Mouse (Mus musculus): ENCODE results near the gene Kcne3. TPM values are rescaled to one million over a fixed set of nuclear protein-coding genes. Genes with fewer than 3 reads are reported as not detected.

Gene Kcne3
- polyA plus RNA-seq, 1 experiment from 2014 or later, result 3.8 TPM

- 79% methylated on average over 9 of the region's 9 CpGs for WGBS
Observed at GRCm38 (mm10) chr7:100216601-100217565, 40.6 kb downstream of the Kcne3 start.

GRCm38 (mm10) chr7:100227158-100227875, 51.0 kb downstream of the Kcne3 start, which contains the start of gene Pgm2l1:
Gene Pgm2l1, plus strand, starts transcription at chr7:100227394.
- WGBS, result under 1% methylated on average over 64 of the region's 72 CpGs
- H3K36me3 ChIP-seq (ENCODE audit: control insufficient read depth, insufficient read depth, low read length), result no peaks in the 10 kb centered on the region

More at GRCm38 (mm10) chr7:100216601-100217565, 40.6 kb downstream of the Kcne3 start:
- no peak overlapping the region for H3K4me2 ChIP-seq (ENCODE audit: low read depth)
- H3K27me3 ChIP-seq (ENCODE audit: control insufficient read depth, insufficient read depth, low read length), result no peaks in the 10 kb centered on the region
- ATAC-seq (ENCODE audit: insufficient read depth, low FRiP score, low TSS enrichment) (no peak), DNase-seq (ENCODE audit: low spot score) (no peak)
- no peak overlapping the region for H3K27ac ChIP-seq (ENCODE audit: low read depth, low read length)
- no peaks in the 10 kb centered on the region for H3K9me3 ChIP-seq (ENCODE audit: control insufficient read depth, low read length)
- peaks cover 5% of the 10 kb centered on the region for H3K4me1 ChIP-seq (ENCODE audit: control insufficient read depth, insufficient read depth, low read length)
- H3K9ac ChIP-seq (ENCODE audit: low read length), result no peak overlapping the region
- no peak overlapping the region for H3K4me3 ChIP-seq (ENCODE audit: low read depth, low read length)
- H3K36me3 ChIP-seq (ENCODE audit: control insufficient read depth, insufficient read depth, low read length), result no peaks in the 10 kb centered on the region

GRCm38 (mm10) chr7:100227896-100228525, 51.7 kb downstream of the Kcne3 start:
- no peak for DNase-seq (ENCODE audit: low spot score)
- Histone ChIP-seq H3K9me3 (ENCODE audit: control insufficient read depth, low read length) (no peaks in the 10 kb centered on the region), H3K27ac (ENCODE audit: low read depth, low read length) (peak overlapping the region; percentile 87), H3K36me3 (ENCODE audit: control insufficient read depth, insufficient read depth, low read length) (no peaks in the 10 kb centered on the region), H3K4me2 (ENCODE audit: low read depth) (peak overlapping the region; percentile 82), H3K27me3 (ENCODE audit: control insufficient read depth, insufficient read depth, low read length) (no peaks in the 10 kb centered on the region), H3K4me1 (ENCODE audit: control insufficient read depth, insufficient read depth, low read length) (0 out of 2 replicates have a peak, but pooled peaks cover 3% of the 10 kb centered on the region), H3K4me3 (ENCODE audit: low read depth, low read length) (peak overlapping the region; percentile 89), H3K9ac (ENCODE audit: low read length) (peak overlapping the region; percentile 74)
- peak; percentile 51 for ATAC-seq (ENCODE audit: insufficient read depth, low FRiP score, low TSS enrichment)
- under 1% methylated on average over 23 of the region's 23 CpGs for WGBS

More at GRCm38 (mm10) chr7:100227158-100227875, 51.0 kb downstream of the Kcne3 start, which contains the start of gene Pgm2l1:
- H3K4me3 ChIP-seq (ENCODE audit: low read depth, low read length), result peak within 1 kb of the TSS; percentile 89
- DNase-seq (ENCODE audit: low spot score), result peak; percentile 95
- H3K27ac ChIP-seq (ENCODE audit: low read depth, low read length), result peak within 1 kb of the TSS; percentile 87
- H3K9me3 ChIP-seq (ENCODE audit: control insufficient read depth, low read length), result no peaks in the 10 kb centered on the region
- H3K4me2 ChIP-seq (ENCODE audit: low read depth), result peak within 1 kb of the TSS; percentile 82
- ATAC-seq (ENCODE audit: insufficient read depth, low FRiP score, low TSS enrichment), result peak; percentile 96
- H3K9ac ChIP-seq (ENCODE audit: low read length), result peak within 1 kb of the TSS; percentile 74
- no peaks in the 10 kb centered on the region for H3K27me3 ChIP-seq (ENCODE audit: control insufficient read depth, insufficient read depth, low read length)
- 0 out of 2 replicates have a peak, but pooled peaks cover 3% of the 10 kb centered on the region for H3K4me1 ChIP-seq (ENCODE audit: control insufficient read depth, insufficient read depth, low read length)

DNA sequence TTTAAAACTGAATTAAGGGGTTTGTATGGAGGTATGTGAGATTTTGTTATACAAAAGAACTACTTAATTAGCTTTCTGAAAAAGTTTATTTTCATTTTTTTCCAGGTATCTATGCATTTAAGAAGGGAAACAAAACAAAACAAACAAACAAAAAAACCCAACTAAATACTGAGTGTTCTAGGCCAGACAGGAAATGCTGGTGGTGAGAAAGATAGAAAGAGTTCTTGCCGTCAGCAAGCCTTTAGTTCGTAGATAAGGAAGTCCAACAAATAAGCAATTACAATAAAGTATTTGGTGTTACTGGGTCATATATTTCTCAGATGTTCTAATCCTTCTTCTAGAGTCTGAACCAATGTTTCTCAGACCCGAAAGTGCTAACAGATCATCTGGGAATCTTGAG, 52.7 kb downstream of the Kcne3 start:
- 0 out of 2 replicates have a peak, but pooled peaks cover 3% of the 10 kb centered on the region for H3K4me1 ChIP-seq (ENCODE audit: control insufficient read depth, insufficient read depth, low read length)
- peak overlapping the region; percentile 89 for H3K4me3 ChIP-seq (ENCODE audit: low read depth, low read length)
- no peaks in the 10 kb centered on the region for H3K36me3 ChIP-seq (ENCODE audit: control insufficient read depth, insufficient read depth, low read length)
- no peaks in the 10 kb centered on the region for H3K9me3 ChIP-seq (ENCODE audit: control insufficient read depth, low read length)
- H3K27me3 ChIP-seq (ENCODE audit: control insufficient read depth, insufficient read depth, low read length), result no peaks in the 10 kb centered on the region
- DNase-seq (ENCODE audit: low spot score), result no peak
- no peak overlapping the region for H3K27ac ChIP-seq (ENCODE audit: low read depth, low read length)
- peak overlapping the region; percentile 82 for H3K4me2 ChIP-seq (ENCODE audit: low read depth)
- WGBS, result 73% methylated on average over 3 of the region's 3 CpGs
- no peak for ATAC-seq (ENCODE audit: insufficient read depth, low FRiP score, low TSS enrichment)
- 0 out of 2 replicates have a peak overlapping the region, but pooled peaks have one; percentile 74 for H3K9ac ChIP-seq (ENCODE audit: low read length)

DNA sequence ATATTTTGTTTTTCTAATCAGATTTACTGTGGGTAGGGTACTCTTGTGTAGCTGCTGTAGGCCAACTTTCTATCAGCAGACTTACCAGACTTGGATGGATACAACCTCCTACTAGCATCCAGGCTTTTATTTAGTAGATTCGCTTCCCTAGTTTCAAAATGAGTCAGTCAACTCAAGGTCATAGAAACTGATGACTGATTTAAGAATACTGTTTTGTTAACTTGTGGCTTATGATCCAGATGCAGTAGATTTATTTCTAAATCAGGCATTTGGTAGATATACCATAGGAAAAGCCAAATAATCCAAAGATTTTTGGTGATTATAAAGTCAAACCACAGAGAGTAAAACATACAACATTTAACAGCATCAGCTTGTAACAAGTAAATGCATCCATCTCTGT, 54.3 kb downstream of the Kcne3 start:
- Histone ChIP-seq H3K4me1 (ENCODE audit: control insufficient read depth, insufficient read depth, low read length) (0 out of 2 replicates have a peak, but pooled peaks cover 3% of the 10 kb centered on the region), H3K4me2 (ENCODE audit: low read depth) (no peak overlapping the region), H3K9me3 (ENCODE audit: control insufficient read depth, low read length) (no peaks in the 10 kb centered on the region), H3K27me3 (ENCODE audit: control insufficient read depth, insufficient read depth, low read length) (no peaks in the 10 kb centered on the region), H3K4me3 (ENCODE audit: low read depth, low read length) (no peak overlapping the region), H3K9ac (ENCODE audit: low read length) (no peak overlapping the region), H3K27ac (ENCODE audit: low read depth, low read length) (no peak overlapping the region), H3K36me3 (ENCODE audit: control insufficient read depth, insufficient read depth, low read length) (no peaks in the 10 kb centered on the region)
- ATAC-seq (ENCODE audit: insufficient read depth, low FRiP score, low TSS enrichment) (no peak), DNase-seq (ENCODE audit: low spot score) (no peak)
- WGBS, result 95% methylated on average over 1 of the region's 1 CpGs

DNA sequence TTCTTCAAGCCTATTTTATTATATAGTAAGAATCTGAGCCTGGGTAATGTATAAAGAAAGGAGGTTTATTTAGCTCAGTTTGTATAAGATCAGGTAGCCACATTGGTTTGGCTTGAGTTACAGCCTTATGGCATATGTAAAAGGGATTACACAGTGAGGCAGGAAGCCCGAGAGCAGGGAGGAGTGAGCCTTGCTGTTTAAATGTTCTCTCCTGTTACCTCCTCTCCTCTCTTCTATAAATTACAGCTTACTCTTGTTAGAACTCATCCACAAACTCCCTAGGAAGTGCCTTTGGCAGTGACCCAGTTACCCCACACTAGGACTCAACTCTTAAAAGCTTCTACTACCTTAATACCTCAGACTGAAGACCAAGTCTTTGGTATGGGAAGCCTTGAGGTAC, 55.4 kb downstream of the Kcne3 start:
- no peak overlapping the region for H3K9ac ChIP-seq (ENCODE audit: low read length)
- no peak overlapping the region for H3K27ac ChIP-seq (ENCODE audit: low read depth, low read length)
- WGBS, result 42% methylated on average over 1 of the region's 1 CpGs
- no peaks in the 10 kb centered on the region for H3K27me3 ChIP-seq (ENCODE audit: control insufficient read depth, insufficient read depth, low read length)
- no peak overlapping the region for H3K4me3 ChIP-seq (ENCODE audit: low read depth, low read length)
- ATAC-seq (ENCODE audit: insufficient read depth, low FRiP score, low TSS enrichment), result no peak
- DNase-seq (ENCODE audit: low spot score), result no peak
- H3K4me1 ChIP-seq (ENCODE audit: control insufficient read depth, insufficient read depth, low read length), result 0 out of 2 replicates have a peak, but pooled peaks cover 3% of the 10 kb centered on the region
- H3K4me2 ChIP-seq (ENCODE audit: low read depth), result no peak overlapping the region
- H3K36me3 ChIP-seq (ENCODE audit: control insufficient read depth, insufficient read depth, low read length), result no peaks in the 10 kb centered on the region
- H3K9me3 ChIP-seq (ENCODE audit: control insufficient read depth, low read length), result no peaks in the 10 kb centered on the region

- 0 out of 2 replicates have a peak, but pooled peaks cover under 1% of the 10 kb centered on the region for H3K4me1 ChIP-seq (ENCODE audit: control insufficient read depth, insufficient read depth, low read length)
- H3K9me3 ChIP-seq (ENCODE audit: control insufficient read depth, low read length), result no peaks in the 10 kb centered on the region
- no peak overlapping the region for H3K9ac ChIP-seq (ENCODE audit: low read length)
- DNase-seq (ENCODE audit: low spot score) (no peak), ATAC-seq (ENCODE audit: insufficient read depth, low FRiP score, low TSS enrichment) (no peak)
- no peaks in the 10 kb centered on the region for H3K27me3 ChIP-seq (ENCODE audit: control insufficient read depth, insufficient read depth, low read length)
- H3K4me3 ChIP-seq (ENCODE audit: low read depth, low read length), result no peak overlapping the region
- H3K4me2 ChIP-seq (ENCODE audit: low read depth), result no peak overlapping the region
- H3K36me3 ChIP-seq (ENCODE audit: control insufficient read depth, insufficient read depth, low read length), result no peaks in the 10 kb centered on the region
- no peak overlapping the region for H3K27ac ChIP-seq (ENCODE audit: low read depth, low read length)
Observed at GRCm38 (mm10) chr7:100233681-100234080, 57.4 kb downstream of the Kcne3 start.
